Mouse (Mus musculus): ENCODE results near the gene Esp15. TPM values are rescaled to one million over a fixed set of nuclear protein-coding genes. Genes with fewer than 3 reads are reported as not detected.
"Not testable (repeated sequence)": the region's sequence is repeated elsewhere in the genome, so short reads cannot be mapped to it uniquely, and the experiment has no call there.

The Esp15 gene
- polyA plus RNA-seq (2014; fragmentation: Nextera tagmentation; extraction: Ambion mirVana), result not detected in 2 replicates

- not testable (repeated sequence) for H3K4me1 ChIP-seq (ENCODE audit: control insufficient read depth, insufficient read depth, low read length); ATAC-seq (replicated peaks; ENCODE audit: insufficient number of reproducible peaks, low FRiP score, low TSS enrichment, low read depth); H3K9me3 ChIP-seq (replicated peaks; ENCODE audit: control insufficient read depth, low read length); DNase-seq (ENCODE audit: low spot score); H3K4me3 ChIP-seq (ENCODE audit: low read depth, low read length); H3K9ac ChIP-seq (replicated peaks; ENCODE audit: low read length); H3K27me3 ChIP-seq (ENCODE audit: control insufficient read depth, insufficient read depth, low read length); H3K27ac ChIP-seq (replicated peaks; ENCODE audit: low read depth, low read length); H3K4me2 ChIP-seq (ENCODE audit: low read depth, low read length); H3K36me3 ChIP-seq (replicated peaks; ENCODE audit: control insufficient read depth, insufficient read depth, low read depth, low read length)
- WGBS, result 76% methylated on average over 6 of the region's 6 CpGs
Measured at GRCm38 (mm10) chr17:39640654-39641053, at the start of gene Esp15. Esp15 (plus strand) TSS chr17:39640954.

- Histone ChIP-seq H3K9me3 (replicated peaks; ENCODE audit: control insufficient read depth, low read length) (no peaks in the 10 kb centered on the region), H3K27me3 (ENCODE audit: control insufficient read depth, insufficient read depth, low read length) (no peaks in the 10 kb centered on the region)
- 54% methylated on average over 1 of the region's 1 CpGs for WGBS
Measured at GRCm38 (mm10) chr17:39591550-39591949, 49.2 kb upstream of the Esp15 start.

More at GRCm38 (mm10) chr17:39591550-39591949, 49.2 kb upstream of the Esp15 start:
- Histone ChIP-seq H3K4me1 (ENCODE audit: control insufficient read depth, insufficient read depth, low read length) (no peaks in the 10 kb centered on the region), H3K9ac (replicated peaks; ENCODE audit: low read length) (no peak overlapping the region), H3K4me2 (ENCODE audit: low read depth, low read length) (no peak overlapping the region), H3K36me3 (replicated peaks; ENCODE audit: control insufficient read depth, insufficient read depth, low read depth, low read length) (no peaks in the 10 kb centered on the region), H3K27ac (replicated peaks; ENCODE audit: low read depth, low read length) (no peak overlapping the region), H3K4me3 (ENCODE audit: low read depth, low read length) (no peak overlapping the region)
- DNase-seq (ENCODE audit: low spot score) (no peak), ATAC-seq (replicated peaks; ENCODE audit: insufficient number of reproducible peaks, low FRiP score, low TSS enrichment, low read depth) (no peak)

Other genes starting within 250 kb of the Esp15 start
- gene Esp18, start 234.6 kb upstream of the Esp15 start, polyA plus RNA-seq (2014; fragmentation: Nextera tagmentation; extraction: Ambion mirVana), result not detected in 2 replicates
- gene Esp16, start 104.8 kb upstream of the Esp15 start, polyA plus RNA-seq (2014; fragmentation: Nextera tagmentation; extraction: Ambion mirVana), result not detected in 2 replicates